Mouse (Mus musculus): ENCODE results near the gene Hint3. TPM values are rescaled to one million over a fixed set of nuclear protein-coding genes. Genes with fewer than 3 reads are reported as not detected.
A peak's percentile ranks its signal among the peaks of the same experiment; 100 is the strongest.
"Not testable (repeated sequence)": the region's sequence is repeated elsewhere in the genome, so short reads cannot be mapped to it uniquely, and the experiment has no call there.

Hint3 gene
- 20.0 and 20.3 TPM in 2 replicates for polyA plus RNA-seq (2015; fragmentation: Nextera tagmentation; extraction: Ambion mirVana)

- 82% methylated on average over 3 of the region's 3 CpGs for WGBS
- H3K9me3 ChIP-seq = no peaks in the 10 kb centered on the region
- no peaks in the 10 kb centered on the region for H3K4me1 ChIP-seq
- H3K4me3 ChIP-seq = no peak within 1 kb of the TSS
- no peak within 1 kb of the TSS for H3K9ac ChIP-seq
- no peaks in the 10 kb centered on the region for H3K36me3 ChIP-seq
- H3K27ac ChIP-seq = no peak within 1 kb of the TSS
- no peak within 1 kb of the TSS for H3K4me2 ChIP-seq (replicated peaks)
- ATAC-seq (ENCODE audit: low FRiP score, low read depth) = no peak
- H3K27me3 ChIP-seq = no peaks in the 10 kb centered on the region
These were observed at the start of gene Hint3 for GRCm38 (mm10) chr10:30629513-30629912. Gene Hint3 (minus strand): TSS chr10:30629632.

GRCm38 (mm10) chr10:30678051-30678450, 48.6 kb upstream of the Hint3 start:
- no peak overlapping the region for H3K9ac ChIP-seq
- no peaks in the 10 kb centered on the region for H3K9me3 ChIP-seq
- no peak overlapping the region for H3K27ac ChIP-seq
- no peak for ATAC-seq (ENCODE audit: low FRiP score, low read depth)
- no peaks in the 10 kb centered on the region for H3K27me3 ChIP-seq
- H3K36me3 ChIP-seq = peaks cover 8% of the 10 kb centered on the region
- H3K4me1 ChIP-seq = no peaks in the 10 kb centered on the region
- no peak overlapping the region for H3K4me3 ChIP-seq
- H3K4me2 ChIP-seq (replicated peaks) = no peak overlapping the region
- 78% methylated on average over 2 of the region's 2 CpGs for WGBS

GRCm38 (mm10) chr10:30674825-30675224, 45.4 kb upstream of the Hint3 start:
- no peak overlapping the region for H3K4me3 ChIP-seq
- H3K4me2 ChIP-seq (replicated peaks) = no peak overlapping the region
- no peaks in the 10 kb centered on the region for H3K4me1 ChIP-seq
- H3K9me3 ChIP-seq = no peaks in the 10 kb centered on the region
- H3K27ac ChIP-seq = no peak overlapping the region
- no peak for ATAC-seq (ENCODE audit: low FRiP score, low read depth)
- 89% methylated on average over 3 of the region's 3 CpGs for WGBS
- no peak overlapping the region for H3K9ac ChIP-seq
- no peaks in the 10 kb centered on the region for H3K27me3 ChIP-seq
- peaks cover 13% of the 10 kb centered on the region for H3K36me3 ChIP-seq

GRCm38 (mm10) chr10:30666580-30666979, 37.1 kb upstream of the Hint3 start:
- WGBS = 84% methylated on average over 2 of the region's 2 CpGs

GRCm38 (mm10) chr10:30660564-30661328, 31.3 kb upstream of the Hint3 start:
- no peak overlapping the region for H3K27ac ChIP-seq
- 88% methylated on average over 6 of the region's 6 CpGs for WGBS
- ATAC-seq (ENCODE audit: low FRiP score, low read depth) = no peak

More at GRCm38 (mm10) chr10:30666580-30666979, 37.1 kb upstream of the Hint3 start:
- no peaks in the 10 kb centered on the region for H3K9me3 ChIP-seq
- H3K36me3 ChIP-seq = peaks cover 9% of the 10 kb centered on the region; the same call in 1 of the 2 replicates
- no peaks in the 10 kb centered on the region for H3K27me3 ChIP-seq
- ATAC-seq (ENCODE audit: low FRiP score, low read depth) = no peak
- no peak overlapping the region for H3K4me3 ChIP-seq
- no peaks in the 10 kb centered on the region for H3K4me1 ChIP-seq
- no peak overlapping the region for H3K4me2 ChIP-seq (replicated peaks)
- H3K9ac ChIP-seq = no peak overlapping the region
- no peak overlapping the region for H3K27ac ChIP-seq

GRCm38 (mm10) chr10:30655655-30656054, 26.2 kb upstream of the Hint3 start:
- peak overlapping the region; percentile 32 for H3K4me3 ChIP-seq
- peak overlapping the region; percentile 56 for H3K9ac ChIP-seq
- 11% methylated on average over 5 of the region's 5 CpGs for WGBS
- H3K27me3 ChIP-seq = no peaks in the 10 kb centered on the region
- peaks cover 36% of the 10 kb centered on the region for H3K36me3 ChIP-seq
- H3K27ac ChIP-seq = 0 out of 2 replicates have a peak overlapping the region, but pooled peaks have one; percentile 2
- H3K4me1 ChIP-seq = peaks cover 6% of the 10 kb centered on the region
- H3K4me2 ChIP-seq (replicated peaks) = peak overlapping the region; percentile 61
- peak; percentile 59; the same call in 1 of the 2 replicates for ATAC-seq (ENCODE audit: low FRiP score, low read depth)
- no peaks in the 10 kb centered on the region for H3K9me3 ChIP-seq

More at GRCm38 (mm10) chr10:30660564-30661328, 31.3 kb upstream of the Hint3 start:
- no peak overlapping the region for H3K9ac ChIP-seq
- no peaks in the 10 kb centered on the region for H3K9me3 ChIP-seq
- H3K36me3 ChIP-seq = peaks cover 21% of the 10 kb centered on the region
- H3K4me1 ChIP-seq = peaks cover 1% of the 10 kb centered on the region; the same call in 1 of the 2 replicates
- H3K4me2 ChIP-seq (replicated peaks) = no peak overlapping the region
- no peaks in the 10 kb centered on the region for H3K27me3 ChIP-seq
- H3K4me3 ChIP-seq = no peak overlapping the region

- no peaks in the 10 kb centered on the region for H3K27me3 ChIP-seq
- H3K4me1 ChIP-seq = no peaks in the 10 kb centered on the region
- no peak overlapping the region for H3K4me3 ChIP-seq
- peaks cover 26% of the 10 kb centered on the region for H3K36me3 ChIP-seq
- no peak for ATAC-seq (ENCODE audit: low FRiP score, low read depth)
- no peak overlapping the region for H3K4me2 ChIP-seq (replicated peaks)
- H3K9ac ChIP-seq = no peak overlapping the region
- no peak overlapping the region for H3K27ac ChIP-seq
- WGBS = 60% methylated on average over 2 of the region's 2 CpGs
- H3K9me3 ChIP-seq = no peaks in the 10 kb centered on the region
These were observed 18.2 kb upstream of the Hint3 start for GRCm38 (mm10) chr10:30647681-30648080.

GRCm38 (mm10) chr10:30638216-30638615, 8.8 kb upstream of the Hint3 start:
- ATAC-seq (ENCODE audit: low FRiP score, low read depth) = no peak
- Histone ChIP-seq H3K4me3 (no peak overlapping the region), H3K27ac (no peak overlapping the region), H3K4me1 (no peaks in the 10 kb centered on the region), H3K9ac (no peak overlapping the region), H3K9me3 (no peaks in the 10 kb centered on the region), H3K27me3 (no peaks in the 10 kb centered on the region), H3K36me3 (no peaks in the 10 kb centered on the region), H3K4me2 (replicated peaks) (no peak overlapping the region)
- 80% methylated on average over 3 of the region's 3 CpGs for WGBS

GRCm38 (mm10) chr10:30636474-30637154, 7.2 kb upstream of the Hint3 start:
- 39% methylated on average over 1 of the region's 1 CpGs for WGBS
- H3K4me3 ChIP-seq = not testable (repeated sequence)

GRCm38 (mm10) chr10:30632718-30633117, 3.3 kb upstream of the Hint3 start:
- ATAC-seq (ENCODE audit: low FRiP score, low read depth) = no peak
- Histone ChIP-seq H3K9me3 (no peaks in the 10 kb centered on the region), H3K36me3 (no peaks in the 10 kb centered on the region), H3K27ac (no peak overlapping the region), H3K27me3 (no peaks in the 10 kb centered on the region), H3K4me2 (replicated peaks) (no peak overlapping the region), H3K4me1 (no peaks in the 10 kb centered on the region), H3K9ac (no peak overlapping the region), H3K4me3 (no peak overlapping the region)
- 87% methylated on average over 1 of the region's 1 CpGs for WGBS

More at GRCm38 (mm10) chr10:30636474-30637154, 7.2 kb upstream of the Hint3 start:
- H3K27ac ChIP-seq; H3K4me1 ChIP-seq; H3K4me2 ChIP-seq (replicated peaks); H3K9ac ChIP-seq; H3K9me3 ChIP-seq; H3K36me3 ChIP-seq; H3K27me3 ChIP-seq; ATAC-seq (ENCODE audit: low FRiP score, low read depth): not testable (repeated sequence)

- no peak overlapping the region for H3K4me2 ChIP-seq (replicated peaks)
- no peaks in the 10 kb centered on the region for H3K9me3 ChIP-seq
- ATAC-seq (ENCODE audit: low FRiP score, low read depth) = no peak
- no peaks in the 10 kb centered on the region for H3K4me1 ChIP-seq
- H3K36me3 ChIP-seq = no peaks in the 10 kb centered on the region
- no peak overlapping the region for H3K9ac ChIP-seq
- no peaks in the 10 kb centered on the region for H3K27me3 ChIP-seq
- H3K4me3 ChIP-seq = no peak overlapping the region
- no peak overlapping the region for H3K27ac ChIP-seq
These were observed 545 bp upstream of the Hint3 start for GRCm38 (mm10) chr10:30629977-30630376.

GRCm38 (mm10) chr10:30628444-30628843, 988 bp downstream of the Hint3 start:
- not testable (repeated sequence) for H3K4me2 ChIP-seq (replicated peaks); H3K27ac ChIP-seq; H3K27me3 ChIP-seq; H3K36me3 ChIP-seq; ATAC-seq (ENCODE audit: low FRiP score, low read depth); H3K4me1 ChIP-seq; H3K4me3 ChIP-seq; H3K9me3 ChIP-seq; H3K9ac ChIP-seq
- 86% methylated on average over 11 of the region's 11 CpGs for WGBS
